Mouse (Mus musculus): ENCODE data around the gene Gm45140. TPM values are rescaled to one million over a fixed set of nuclear protein-coding genes. Genes with fewer than 3 reads are reported as not detected.

Gm45140 gene
- polyA plus RNA-seq, 1 experiment from 2014 or later = 3.7 TPM

DNA sequence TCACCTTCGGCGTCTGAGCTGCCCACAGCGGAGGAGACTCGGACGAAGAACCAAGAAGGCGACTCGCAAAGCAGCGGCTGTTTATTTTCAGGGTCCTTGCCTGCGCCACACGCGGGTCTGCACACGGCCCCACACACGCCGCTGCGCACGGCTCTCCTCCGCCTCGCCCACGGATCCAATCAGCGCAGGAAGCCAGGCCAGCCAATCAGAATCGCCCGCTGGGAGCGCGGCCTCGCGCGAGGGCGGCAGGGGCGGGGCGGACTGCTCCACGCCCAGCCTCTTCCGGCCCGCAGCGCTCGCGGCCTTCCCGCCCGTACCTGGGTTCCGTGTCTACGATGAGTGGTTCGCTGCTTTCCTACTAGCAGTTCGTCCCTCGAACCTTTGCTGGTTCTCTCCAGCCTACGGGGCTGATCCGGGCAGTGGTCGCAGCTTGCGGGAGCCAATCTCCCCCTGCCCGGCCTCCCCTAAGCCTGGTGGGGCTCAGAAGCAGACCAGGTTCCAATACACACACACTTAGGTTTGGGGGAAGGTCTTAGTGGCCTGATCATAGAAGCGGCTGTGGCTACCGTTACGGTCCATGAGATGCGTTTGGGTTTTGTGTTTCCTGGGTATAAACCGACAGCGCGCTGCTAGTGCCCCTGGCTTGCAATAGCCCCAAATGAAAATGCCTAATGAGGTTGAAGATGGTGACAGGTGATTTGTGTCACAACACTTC, 15.5 kb upstream of the Gm45140 start, which contains the start of gene Cnbp:
Cnbp (minus strand) TSS at position 207 of the 715 bp plus-strand sequence.
- peak; percentile 99 for ATAC-seq (replicated peaks; ENCODE audit: low FRiP score, low TSS enrichment, low read depth)
- peaks cover 19% of the 10 kb centered on the region for H3K36me3 ChIP-seq (ENCODE audit: control insufficient read depth, insufficient read depth, low read length)
- H3K4me3 ChIP-seq (ENCODE audit: low read depth, low read length) = peak within 1 kb of the TSS; percentile 100
- peak; percentile 98 for DNase-seq (ENCODE audit: low spot score)
- no peaks in the 10 kb centered on the region for H3K9me3 ChIP-seq (ENCODE audit: control insufficient read depth, low read length)
- peaks cover 17% of the 10 kb centered on the region for H3K4me1 ChIP-seq (replicated peaks; ENCODE audit: control insufficient read depth, insufficient read depth, low read length)
- H3K27ac ChIP-seq (ENCODE audit: low read depth) = peak within 1 kb of the TSS; percentile 95
- WGBS = under 1% methylated on average over 55 of the region's 55 CpGs
- H3K9ac ChIP-seq (ENCODE audit: low read length) = peak within 1 kb of the TSS; percentile 99
- H3K4me2 ChIP-seq (ENCODE audit: low read length) = peak within 1 kb of the TSS; percentile 92
- H3K27me3 ChIP-seq (replicated peaks; ENCODE audit: control insufficient read depth, insufficient read depth, low read length) = no peaks in the 10 kb centered on the region

- Histone ChIP-seq H3K9me3 (ENCODE audit: control insufficient read depth, low read length) (no peaks in the 10 kb centered on the region), H3K4me2 (ENCODE audit: low read length) (peak overlapping the region; percentile 92), H3K27me3 (replicated peaks; ENCODE audit: control insufficient read depth, insufficient read depth, low read length) (no peaks in the 10 kb centered on the region), H3K4me1 (replicated peaks; ENCODE audit: control insufficient read depth, insufficient read depth, low read length) (peaks cover 17% of the 10 kb centered on the region), H3K36me3 (ENCODE audit: control insufficient read depth, insufficient read depth, low read length) (peaks cover 26% of the 10 kb centered on the region), H3K4me3 (ENCODE audit: low read depth, low read length) (peak overlapping the region; percentile 100), H3K27ac (ENCODE audit: low read depth) (peak overlapping the region; percentile 95), H3K9ac (ENCODE audit: low read length) (peak overlapping the region; percentile 99)
- WGBS = 0% methylated on average over 67 of the region's 73 CpGs
- ATAC-seq (replicated peaks; ENCODE audit: low FRiP score, low TSS enrichment, low read depth) (peak; percentile 69), DNase-seq (ENCODE audit: low spot score) (peak; percentile 82)
These were observed 14.7 kb upstream of the Gm45140 start for GRCm38 (mm10) chr6:87850155-87850899.

DNA sequence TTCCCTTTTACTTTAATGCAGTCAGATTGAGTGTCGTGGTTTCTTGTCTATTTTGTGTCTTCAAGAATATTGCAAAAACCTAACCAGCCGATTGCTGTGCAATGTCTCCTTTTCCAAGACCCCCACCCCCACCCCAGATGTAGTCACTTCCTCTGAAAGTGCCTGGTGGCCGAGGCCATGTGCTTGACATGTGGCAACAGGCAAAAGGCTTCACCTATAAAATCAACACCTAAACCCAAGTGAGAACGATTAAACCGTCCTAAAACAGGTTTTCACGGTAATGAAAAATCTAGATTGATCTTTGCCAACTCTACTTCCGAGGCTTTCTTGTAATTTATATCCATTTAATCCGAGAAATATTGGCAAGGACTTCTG, 14.2 kb upstream of the Gm45140 start:
- H3K9ac ChIP-seq (ENCODE audit: low read length) = peak overlapping the region; percentile 99
- H3K4me3 ChIP-seq (ENCODE audit: low read depth, low read length) = peak overlapping the region; percentile 100
- no peaks in the 10 kb centered on the region for H3K9me3 ChIP-seq (ENCODE audit: control insufficient read depth, low read length)
- H3K4me2 ChIP-seq (ENCODE audit: low read length) = peak overlapping the region; percentile 92
- peaks cover 17% of the 10 kb centered on the region for H3K4me1 ChIP-seq (replicated peaks; ENCODE audit: control insufficient read depth, insufficient read depth, low read length)
- peak overlapping the region; percentile 95 for H3K27ac ChIP-seq (ENCODE audit: low read depth)
- H3K36me3 ChIP-seq (ENCODE audit: control insufficient read depth, insufficient read depth, low read length) = peaks cover 32% of the 10 kb centered on the region
- H3K27me3 ChIP-seq (replicated peaks; ENCODE audit: control insufficient read depth, insufficient read depth, low read length) = no peaks in the 10 kb centered on the region
- no peak for ATAC-seq (replicated peaks; ENCODE audit: low FRiP score, low TSS enrichment, low read depth)
- 0% methylated on average over 8 of the region's 8 CpGs for WGBS
- no peak for DNase-seq (ENCODE audit: low spot score)

DNA sequence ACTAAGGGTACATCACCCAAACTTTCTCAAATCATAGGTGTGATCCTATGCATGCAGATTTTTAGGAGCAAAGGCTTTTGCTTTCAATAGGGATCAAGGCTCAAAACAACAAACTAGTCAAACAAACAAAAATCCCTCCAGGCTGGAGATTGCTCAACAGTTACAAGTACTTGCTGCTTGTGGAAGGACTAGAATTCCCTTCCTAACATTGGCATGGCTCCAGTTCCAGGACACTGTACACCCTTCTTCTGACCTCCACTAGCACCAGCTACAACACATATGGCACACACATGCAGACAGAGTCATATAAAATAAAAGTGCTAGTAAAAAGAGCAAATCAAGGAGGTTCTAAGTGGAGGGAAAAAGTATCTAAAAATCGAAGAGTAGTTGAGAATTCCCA, 11.2 kb upstream of the Gm45140 start:
- no peak for ATAC-seq (replicated peaks; ENCODE audit: low FRiP score, low TSS enrichment, low read depth)
- H3K4me1 ChIP-seq (replicated peaks; ENCODE audit: control insufficient read depth, insufficient read depth, low read length) = peaks cover 17% of the 10 kb centered on the region
- no peak overlapping the region for H3K4me2 ChIP-seq (ENCODE audit: low read length)
- 78% methylated on average over 1 of the region's 1 CpGs for WGBS
- no peaks in the 10 kb centered on the region for H3K27me3 ChIP-seq (replicated peaks; ENCODE audit: control insufficient read depth, insufficient read depth, low read length)
- no peaks in the 10 kb centered on the region for H3K9me3 ChIP-seq (ENCODE audit: control insufficient read depth, low read length)
- no peak overlapping the region for H3K4me3 ChIP-seq (ENCODE audit: low read depth, low read length)
- H3K9ac ChIP-seq (ENCODE audit: low read length) = no peak overlapping the region
- no peak for DNase-seq (ENCODE audit: low spot score)
- no peak overlapping the region for H3K27ac ChIP-seq (ENCODE audit: low read depth)
- H3K36me3 ChIP-seq (ENCODE audit: control insufficient read depth, insufficient read depth, low read length) = peaks cover 61% of the 10 kb centered on the region

GRCm38 (mm10) chr6:87845031-87845695, 9.6 kb upstream of the Gm45140 start:
- peaks cover 65% of the 10 kb centered on the region for H3K36me3 ChIP-seq (ENCODE audit: control insufficient read depth, insufficient read depth, low read length)
- H3K4me1 ChIP-seq (replicated peaks; ENCODE audit: control insufficient read depth, insufficient read depth, low read length) = peaks cover 17% of the 10 kb centered on the region
- H3K4me2 ChIP-seq (ENCODE audit: low read length) = no peak overlapping the region
- ATAC-seq (replicated peaks; ENCODE audit: low FRiP score, low TSS enrichment, low read depth) (no peak), DNase-seq (ENCODE audit: low spot score) (no peak)
- no peak overlapping the region for H3K4me3 ChIP-seq (ENCODE audit: low read depth, low read length)
- no peaks in the 10 kb centered on the region for H3K27me3 ChIP-seq (replicated peaks; ENCODE audit: control insufficient read depth, insufficient read depth, low read length)
- H3K27ac ChIP-seq (ENCODE audit: low read depth) = no peak overlapping the region
- no peak overlapping the region for H3K9ac ChIP-seq (ENCODE audit: low read length)
- no peaks in the 10 kb centered on the region for H3K9me3 ChIP-seq (ENCODE audit: control insufficient read depth, low read length)
- 91% methylated on average over 13 of the region's 13 CpGs for WGBS

DNA sequence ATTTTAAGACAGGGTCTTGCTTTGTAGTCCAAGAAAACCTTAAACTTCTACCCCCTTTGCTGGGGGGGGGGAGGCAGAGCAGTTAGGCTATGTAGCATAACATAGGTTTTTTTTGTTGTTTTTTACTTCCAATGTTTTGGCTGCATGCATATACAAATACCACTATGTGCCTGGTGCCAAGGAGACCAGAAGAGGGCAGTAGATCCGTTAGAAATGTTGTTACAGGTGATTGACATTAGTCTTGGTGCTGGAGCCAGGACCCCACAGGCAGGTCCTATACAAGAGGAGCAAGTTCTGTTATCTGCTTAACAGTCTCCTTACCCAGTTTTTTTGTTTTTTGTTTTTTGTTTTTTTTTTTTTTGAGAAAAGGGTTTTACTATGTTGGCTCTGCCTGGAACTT, 6.7 kb upstream of the Gm45140 start:
- Histone ChIP-seq H3K9me3 (ENCODE audit: control insufficient read depth, low read length) (no peaks in the 10 kb centered on the region), H3K36me3 (ENCODE audit: control insufficient read depth, insufficient read depth, low read length) (peaks cover 48% of the 10 kb centered on the region)
- DNase-seq (ENCODE audit: low spot score) = no peak

GRCm38 (mm10) chr6:87841635-87842034, 6.0 kb upstream of the Gm45140 start:
- Histone ChIP-seq H3K4me2 (ENCODE audit: low read length) (no peak overlapping the region), H3K4me1 (replicated peaks; ENCODE audit: control insufficient read depth, insufficient read depth, low read length) (peaks cover 8% of the 10 kb centered on the region; the same call in 1 of the 2 replicates), H3K36me3 (ENCODE audit: control insufficient read depth, insufficient read depth, low read length) (peaks cover 47% of the 10 kb centered on the region), H3K27ac (ENCODE audit: low read depth) (no peak overlapping the region), H3K9ac (ENCODE audit: low read length) (no peak overlapping the region), H3K27me3 (replicated peaks; ENCODE audit: control insufficient read depth, insufficient read depth, low read length) (no peaks in the 10 kb centered on the region), H3K9me3 (ENCODE audit: control insufficient read depth, low read length) (no peaks in the 10 kb centered on the region), H3K4me3 (ENCODE audit: low read depth, low read length) (no peak overlapping the region)
- no peak for ATAC-seq (replicated peaks; ENCODE audit: low FRiP score, low TSS enrichment, low read depth)
- no peak for DNase-seq (ENCODE audit: low spot score)
- WGBS = 79% methylated on average over 8 of the region's 8 CpGs

More for the DNA sequence above, 6.7 kb upstream of the Gm45140 start:
- H3K4me3 ChIP-seq (ENCODE audit: low read depth, low read length) = no peak overlapping the region
- H3K4me1 ChIP-seq (replicated peaks; ENCODE audit: control insufficient read depth, insufficient read depth, low read length) = peaks cover 11% of the 10 kb centered on the region
- no peak overlapping the region for H3K4me2 ChIP-seq (ENCODE audit: low read length)
- WGBS = 17% methylated on average over 1 of the region's 1 CpGs
- H3K27me3 ChIP-seq (replicated peaks; ENCODE audit: control insufficient read depth, insufficient read depth, low read length) = no peaks in the 10 kb centered on the region
- ATAC-seq (replicated peaks; ENCODE audit: low FRiP score, low TSS enrichment, low read depth) = no peak
- H3K27ac ChIP-seq (ENCODE audit: low read depth) = no peak overlapping the region
- no peak overlapping the region for H3K9ac ChIP-seq (ENCODE audit: low read length)

GRCm38 (mm10) chr6:87839797-87840341, 4.3 kb upstream of the Gm45140 start:
- H3K4me1 ChIP-seq (replicated peaks; ENCODE audit: control insufficient read depth, insufficient read depth, low read length) = peaks cover 8% of the 10 kb centered on the region; the same call in 1 of the 2 replicates
- ATAC-seq (replicated peaks; ENCODE audit: low FRiP score, low TSS enrichment, low read depth) (no peak), DNase-seq (ENCODE audit: low spot score) (no peak)
- peak overlapping the region; percentile 90 for H3K4me2 ChIP-seq (ENCODE audit: low read length)
- no peak overlapping the region for H3K27ac ChIP-seq (ENCODE audit: low read depth)
- H3K9me3 ChIP-seq (ENCODE audit: control insufficient read depth, low read length) = no peaks in the 10 kb centered on the region
- 61% methylated on average over 11 of the region's 11 CpGs for WGBS
- peaks cover 46% of the 10 kb centered on the region for H3K36me3 ChIP-seq (ENCODE audit: control insufficient read depth, insufficient read depth, low read length)
- no peaks in the 10 kb centered on the region for H3K27me3 ChIP-seq (replicated peaks; ENCODE audit: control insufficient read depth, insufficient read depth, low read length)
- no peak overlapping the region for H3K9ac ChIP-seq (ENCODE audit: low read length)
- H3K4me3 ChIP-seq (ENCODE audit: low read depth, low read length) = no peak overlapping the region

All from intestine, embryonic 14.5 days (tissue).